Mouse (Mus musculus) liver, embryonic 14 days (tissue): ENCODE results near the gene Cep152. TPM values are rescaled to one million over a fixed set of nuclear protein-coding genes. Genes with fewer than 3 reads are reported as not detected.

Experiments used
- polyA plus RNA-seq: library from polyadenylated mRNA; depleted of rRNA; stranded (reverse); fragments of >200 nt; gene quantifications from 2 replicates; pipeline ENCODE4 v1.2.3, GENCODE M21; 2012; rRNA removed

Cep152 gene
- 4.5 and 5.1 TPM in 2 replicates for polyA plus RNA-seq

DNA sequence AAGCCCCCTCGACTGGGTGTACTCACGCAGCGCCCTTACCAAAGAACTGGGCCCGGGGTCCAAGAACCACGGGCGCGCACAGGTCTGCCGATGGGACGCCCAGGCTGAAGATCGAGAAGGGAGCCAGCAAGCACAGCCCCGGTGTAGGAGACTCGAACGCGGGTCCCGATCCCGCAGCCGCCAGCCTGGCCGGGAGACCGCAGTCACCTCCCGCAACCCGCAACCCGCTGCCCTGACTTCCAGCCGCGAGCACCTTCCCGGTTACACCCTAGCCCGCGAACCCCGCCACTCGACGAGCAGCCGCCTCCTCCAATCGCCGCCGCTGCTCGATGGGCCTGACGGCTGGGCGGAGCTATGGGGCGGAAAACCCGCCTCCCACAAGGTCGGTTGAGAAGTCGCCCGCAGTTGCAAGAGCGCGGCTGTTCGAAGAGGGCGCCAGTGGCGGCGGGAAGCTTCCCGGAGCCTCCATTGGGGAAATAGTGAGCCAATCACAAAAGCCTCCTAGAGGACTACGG, at the start of gene Cep152:
Cep152 (minus strand) TSS at position 277 of the 515 bp plus-strand sequence.

DNA sequence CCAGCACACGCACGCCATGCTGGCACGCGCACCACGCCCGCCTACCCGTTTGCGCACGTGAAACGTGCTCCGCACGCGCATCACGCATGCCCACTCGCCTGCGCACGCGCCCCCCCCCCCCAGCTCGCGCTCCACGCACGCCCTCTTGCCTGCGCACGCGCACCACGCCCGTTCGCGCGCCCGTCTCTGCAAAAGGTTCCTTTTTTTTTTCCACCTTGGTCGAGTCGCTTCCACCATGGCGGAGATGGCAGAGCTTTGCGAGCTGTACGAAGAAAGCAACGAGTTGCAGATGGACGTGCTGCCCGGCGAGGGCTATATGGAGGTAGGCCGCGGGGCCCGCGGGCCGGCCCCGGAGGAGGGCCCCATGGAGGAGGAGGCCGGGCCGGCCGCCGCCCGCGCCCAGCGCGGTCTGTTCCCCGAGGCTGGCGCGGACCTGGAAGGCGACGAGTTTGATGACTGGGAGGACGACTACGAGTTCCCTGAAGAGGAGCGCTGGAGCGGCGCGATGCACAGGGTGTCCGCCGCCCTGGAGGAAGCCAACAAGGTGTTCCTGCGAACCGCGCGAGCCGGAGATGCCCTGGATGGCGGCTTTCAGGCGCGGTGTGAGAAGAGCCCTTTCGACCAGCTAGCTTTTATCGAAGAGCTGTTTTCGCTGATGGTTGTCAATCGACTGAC, 48.2 kb upstream of the Cep152 start, which contains the start of gene Eid1:
Eid1 (plus strand) TSS at position 139 of the 675 bp plus-strand sequence.

Other genes with a start within 250 kb of the Cep152 start
- gene Gm9913, start 120.0 kb downstream of the Cep152 start, polyA plus RNA-seq: 0.01 TPM in 1 of 2 replicates, not detected in the other
- gene Fbn1, start 117.1 kb downstream of the Cep152 start, polyA plus RNA-seq: 0.73 and 1.0 TPM in 2 replicates
- 25.8 and 29.6 TPM in 2 replicates for gene Eid1, start 48.0 kb upstream of the Cep152 start, polyA plus RNA-seq
- 0.51 and 0.70 TPM in 2 replicates for gene Shc4, start 99.0 kb upstream of the Cep152 start, polyA plus RNA-seq
- gene Secisbp2l, start 157.8 kb upstream of the Cep152 start, polyA plus RNA-seq: 2.4 and 3.1 TPM in 2 replicates
- 5.5 and 7.3 TPM in 2 replicates for gene Galk2, start 234.0 kb upstream of the Cep152 start, polyA plus RNA-seq
- 56.0 and 68.3 TPM in 2 replicates for gene Cops2, start 234.0 kb upstream of the Cep152 start, polyA plus RNA-seq